Mouse (Mus musculus) thymus, postnatal 4 days (tissue): ENCODE results near the gene Cfl2.

ENCODE experiments used
- DNase-seq: peaks from one replicate; pipeline ENCODE4 v3.0.0; 2021

The Cfl2 gene

DNA sequence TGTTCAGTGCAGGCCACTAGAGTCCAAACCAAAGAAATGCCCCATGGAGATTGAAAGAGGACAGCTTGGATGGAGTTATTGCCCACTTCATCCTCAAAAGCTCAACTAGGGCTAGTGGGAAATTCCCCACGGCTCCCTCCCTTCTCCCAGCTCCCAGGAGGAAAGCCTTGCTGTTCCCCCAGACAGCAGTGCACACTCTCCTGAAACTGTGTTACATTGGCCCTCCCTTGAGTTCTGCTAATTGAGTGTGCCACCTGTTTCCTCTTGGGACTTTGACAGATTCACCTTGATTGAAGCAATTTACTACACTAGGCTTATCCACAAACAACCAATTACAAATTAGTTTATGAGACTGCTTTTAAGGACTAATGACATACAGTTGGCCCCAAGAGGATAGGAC, 34.6 kb downstream of the Cfl2 start:
- DNase-seq = no peak

DNA sequence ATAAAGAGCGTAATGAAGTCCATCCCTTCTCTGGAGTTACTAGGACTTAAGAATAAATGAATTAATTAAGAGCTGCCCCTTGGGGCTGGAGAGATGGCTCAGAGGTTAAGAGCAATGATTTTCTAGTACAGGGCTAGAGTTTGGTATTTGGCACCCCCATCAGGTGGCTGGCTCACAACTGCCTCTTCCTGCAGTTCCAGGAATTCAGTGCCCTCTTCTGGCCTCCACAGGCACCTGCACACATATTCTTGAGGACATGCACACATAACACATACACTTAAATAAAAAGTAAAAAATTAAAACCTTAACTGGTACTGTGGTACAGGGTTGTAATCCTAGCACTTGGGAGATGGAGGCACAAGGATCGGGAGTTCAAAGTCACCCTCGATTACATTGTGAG, 37.5 kb downstream of the Cfl2 start:
- no peak for DNase-seq

DNA sequence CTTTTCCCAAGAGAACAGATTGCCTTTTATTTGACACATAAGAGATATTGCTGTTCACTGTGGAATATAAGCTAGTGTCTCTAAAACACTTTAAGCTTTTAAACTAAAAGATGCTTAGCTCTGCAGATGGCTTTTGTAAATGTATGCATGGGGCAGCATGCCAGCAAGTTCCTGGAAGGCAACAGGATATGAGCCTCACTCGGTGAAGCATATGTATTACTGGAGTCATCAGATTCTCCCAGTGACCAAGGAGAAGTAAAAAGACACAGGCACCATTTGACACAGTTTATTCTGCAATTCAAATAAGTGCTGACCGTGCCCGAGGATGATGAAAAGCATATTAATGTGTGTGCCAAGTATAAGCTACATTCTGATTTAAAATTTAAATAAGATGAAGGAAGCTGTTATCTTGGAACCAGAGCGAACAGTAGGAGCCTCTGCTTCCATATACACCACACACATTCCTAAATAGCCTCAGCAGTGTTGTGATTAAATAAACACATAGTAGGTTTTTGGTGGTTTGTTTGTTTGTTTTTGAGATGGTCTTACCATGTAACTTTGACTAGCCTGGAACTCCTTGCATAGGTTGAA, 39.7 kb downstream of the Cfl2 start:
- DNase-seq = no peak

DNA sequence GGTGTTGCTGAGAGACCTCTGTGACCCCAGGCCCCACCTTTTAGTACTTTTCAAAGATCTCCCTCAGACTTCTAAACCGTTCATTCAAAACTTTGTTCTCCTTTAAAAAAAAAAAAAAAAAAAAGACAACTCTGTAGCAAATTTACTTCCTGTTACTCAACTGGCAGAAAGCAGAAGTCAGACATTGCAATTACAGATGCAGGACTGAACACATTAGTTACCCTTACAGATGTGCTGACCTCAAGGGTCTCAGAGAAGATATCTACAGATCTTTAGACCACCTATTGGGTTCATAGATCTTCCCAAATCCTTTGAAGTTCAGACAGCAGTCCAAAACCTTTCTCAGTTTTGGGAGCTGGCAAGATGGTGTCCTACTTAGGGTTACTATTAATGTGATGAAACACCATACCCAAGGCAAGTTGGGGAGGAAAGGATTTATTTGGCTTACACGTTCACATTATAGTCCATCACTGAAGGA, 42.0 kb downstream of the Cfl2 start:
- DNase-seq = no peak

DNA sequence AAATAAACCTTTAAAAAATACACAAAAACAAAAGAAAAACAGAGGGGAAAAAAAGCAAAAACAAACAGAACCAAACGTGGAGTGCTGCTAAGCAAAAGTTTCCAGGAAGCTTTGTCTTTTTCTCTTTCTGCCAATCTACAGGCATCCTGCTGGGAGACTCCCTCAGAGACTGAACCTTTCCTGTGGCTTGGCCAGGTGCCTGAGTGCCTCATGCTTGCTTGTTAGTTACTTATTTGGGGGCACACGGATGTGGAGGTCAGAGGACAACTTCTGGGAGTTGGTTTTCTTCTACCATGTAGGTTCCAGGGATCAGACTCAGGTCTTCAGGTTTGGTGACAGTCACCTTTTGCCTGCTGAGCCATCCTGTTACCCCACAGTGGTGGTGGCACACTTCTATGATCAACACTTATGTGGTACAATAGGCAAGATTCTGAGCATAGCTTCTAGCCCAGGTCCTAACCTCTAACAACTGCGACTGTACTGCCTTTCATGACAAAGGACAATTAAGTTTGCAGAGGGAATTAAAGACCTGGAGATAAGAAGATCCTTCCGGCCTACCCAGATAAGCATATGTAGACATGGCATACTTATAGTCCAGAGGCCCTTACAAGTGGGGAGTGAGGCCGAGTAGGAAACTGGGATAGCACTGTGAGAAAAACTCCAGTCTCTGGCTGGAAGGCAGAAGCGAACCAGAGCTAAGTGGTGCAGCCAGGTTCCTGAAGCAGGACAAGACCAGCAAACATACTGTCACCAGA, 43.3 kb downstream of the Cfl2 start:
- DNase-seq = no peak

DNA sequence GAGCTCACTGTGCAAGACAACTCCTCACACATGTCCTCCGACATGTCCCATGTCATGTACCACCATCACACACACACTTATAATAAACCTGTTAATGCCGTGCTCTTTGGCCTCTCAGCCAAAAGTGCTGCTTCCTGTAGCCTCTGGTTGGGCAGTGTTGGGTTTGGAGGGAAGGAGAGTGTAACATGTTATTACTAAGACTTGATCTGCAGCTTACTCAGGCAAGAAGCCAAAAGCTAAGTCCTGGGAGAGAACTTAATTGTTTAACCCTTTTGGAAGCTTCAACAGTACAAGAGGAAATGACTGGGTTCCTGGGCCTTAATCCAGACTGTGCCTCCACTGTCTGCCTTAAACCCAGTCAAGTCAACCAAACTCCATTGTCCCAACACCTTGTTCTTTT, 52.5 kb downstream of the Cfl2 start:
- DNase-seq = no peak
